Mouse (Mus musculus) gastrocnemius, postnatal 4 days (tissue): ENCODE results near the gene Cilp2. TPM values are rescaled to one million over a fixed set of nuclear protein-coding genes. Genes with fewer than 3 reads are reported as not detected.

Source experiments
- DNase-seq, 2 experiments: peaks; one replicate each; pipeline ENCODE4 v3.0.0; 2021 to 2022; ENCODE audit warnings: low spot score in 2 of 2, mixed read lengths in 2 of 2
- long read RNA-seq, 2 experiments: library from polyadenylated mRNA; stranded (forward); transcript quantifications; one replicate each; pipeline ENCODE4 v2.0.0; 2021
- total RNA-seq, 2 experiments: library from RNA; stranded (reverse); gene quantifications; 2 replicates each; pipeline ENCODE4 v1.2.3; 2021

Cilp2 gene
- 10 to 100 TPM in 1 of 2 experiments, 1 to 10 TPM in 1; 6.3 to 12.8 TPM for total RNA-seq
- long read RNA-seq, experiment 1, full-length matches to known transcripts, result 9 of 26 reads
- long read RNA-seq, experiment 1, partial matches to known transcripts, result 4 of 26 reads
- long read RNA-seq, experiment 1, other reads (novel, unspliced or antisense), result 13 of 26 reads
- long read RNA-seq, experiment 2, full-length matches to known transcripts, result 37 of 45 reads
- long read RNA-seq, experiment 2, partial matches to known transcripts, result 3 of 45 reads
- long read RNA-seq, experiment 2, other reads (novel, unspliced or antisense), result 5 of 45 reads

DNA sequence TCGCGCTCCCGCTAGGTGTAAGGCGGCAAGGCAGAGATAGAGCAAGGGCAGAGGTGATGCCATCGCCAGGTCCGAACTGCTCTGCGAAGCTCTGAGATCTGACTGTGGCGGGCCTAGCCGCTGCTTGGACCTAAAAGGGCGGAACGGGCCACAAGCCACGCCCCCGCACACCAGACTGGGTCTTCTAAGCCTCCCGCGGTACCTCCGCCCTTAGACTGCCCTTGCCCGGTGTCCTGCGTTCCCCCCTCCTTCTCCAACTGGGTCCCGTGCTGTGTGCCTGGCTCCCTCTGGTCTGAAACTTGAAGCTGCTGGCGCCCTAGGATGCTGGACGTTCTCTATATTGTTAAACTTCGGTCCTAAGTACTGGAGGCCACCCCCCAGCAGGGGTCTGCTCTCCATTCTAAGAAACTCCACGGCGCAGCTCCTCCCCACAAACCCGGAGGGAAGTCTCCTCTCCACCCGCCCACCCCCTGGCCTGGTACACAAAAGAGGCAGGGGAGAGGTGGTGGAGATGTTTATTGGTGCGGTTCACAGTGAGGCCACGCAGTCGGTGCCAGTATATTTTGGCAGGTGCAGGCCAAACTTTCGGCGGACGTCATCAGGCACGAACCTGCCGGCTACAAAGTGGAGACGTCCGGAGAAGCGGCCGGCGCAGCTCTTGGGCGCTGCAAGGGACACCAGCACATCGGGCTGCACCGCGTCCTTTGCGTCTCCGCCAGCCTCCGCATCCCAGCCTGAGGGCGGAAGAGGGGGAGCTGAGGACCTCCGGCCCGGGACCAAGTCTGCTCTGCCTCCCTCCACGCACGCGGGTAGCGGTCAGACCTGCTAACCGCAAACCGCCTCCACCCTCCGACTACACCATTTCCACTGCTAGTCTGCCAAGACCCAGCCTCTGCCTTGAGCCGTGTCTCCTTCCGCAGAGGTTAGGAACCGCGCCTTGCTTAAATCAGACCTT, at the start of gene Cilp2:
TSS of gene Cilp2 (minus strand) at position 399 of the 955 bp plus-strand sequence.
- DNase-seq, result peak in 1 of 2 experiments; percentile 54

DNA sequence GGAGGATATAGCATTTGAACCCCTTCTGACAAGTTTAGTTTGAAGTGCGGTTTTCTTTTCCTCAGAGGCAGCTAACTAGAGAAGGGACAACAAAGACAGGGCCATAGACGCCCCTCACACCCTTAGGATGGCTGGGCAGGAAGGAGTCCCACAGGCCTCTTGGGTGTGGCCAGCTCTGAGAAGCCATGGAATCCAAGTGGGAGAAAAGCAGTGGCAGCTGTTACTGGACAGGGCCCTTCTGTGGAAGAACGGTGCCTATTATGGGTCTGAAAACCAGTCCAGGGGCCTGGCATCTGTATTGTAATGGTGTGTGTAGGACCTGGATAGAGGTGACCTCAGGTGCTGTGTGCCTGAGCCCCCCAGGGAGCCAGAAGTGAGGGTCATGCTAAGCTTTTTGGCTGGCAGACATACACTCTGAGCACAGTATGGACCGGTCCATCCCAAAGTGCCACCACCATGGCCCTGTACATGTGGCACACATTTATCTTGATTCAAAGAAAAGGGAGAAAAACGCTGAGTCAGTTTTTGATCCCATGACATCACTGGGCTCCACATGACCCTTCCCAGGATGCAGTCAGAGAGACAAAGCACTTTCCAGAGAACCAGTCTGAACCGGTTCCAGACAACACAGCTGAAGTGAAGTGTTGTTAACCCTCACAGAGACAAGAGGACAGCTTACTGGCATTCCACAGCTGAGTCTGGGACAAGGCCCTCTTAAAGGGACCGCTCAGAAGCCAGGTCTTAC, 48.7 kb upstream of the Cilp2 start:
- DNase-seq, result peak in 1 of 2 experiments; percentile 56

DNA sequence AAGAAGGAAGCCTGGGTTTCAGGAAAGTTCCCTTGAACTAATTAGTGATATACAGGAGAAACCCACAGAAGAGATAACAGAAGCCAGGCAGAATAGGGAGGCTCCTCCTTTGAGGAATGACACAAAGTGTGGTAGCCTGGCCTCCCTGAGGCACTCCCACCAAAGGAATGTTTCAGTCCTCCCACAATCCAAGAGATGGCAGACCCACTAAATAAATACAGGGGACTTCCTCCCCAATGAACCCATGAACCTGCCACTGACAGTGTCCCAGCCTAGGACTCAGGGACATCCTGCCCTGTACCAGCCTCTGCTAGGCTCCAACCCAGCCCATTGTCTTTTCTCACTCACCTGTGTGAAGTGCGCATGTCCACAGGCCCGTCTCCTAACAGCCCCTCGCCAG, 47.9 kb upstream of the Cilp2 start:
- no peak for DNase-seq

DNA sequence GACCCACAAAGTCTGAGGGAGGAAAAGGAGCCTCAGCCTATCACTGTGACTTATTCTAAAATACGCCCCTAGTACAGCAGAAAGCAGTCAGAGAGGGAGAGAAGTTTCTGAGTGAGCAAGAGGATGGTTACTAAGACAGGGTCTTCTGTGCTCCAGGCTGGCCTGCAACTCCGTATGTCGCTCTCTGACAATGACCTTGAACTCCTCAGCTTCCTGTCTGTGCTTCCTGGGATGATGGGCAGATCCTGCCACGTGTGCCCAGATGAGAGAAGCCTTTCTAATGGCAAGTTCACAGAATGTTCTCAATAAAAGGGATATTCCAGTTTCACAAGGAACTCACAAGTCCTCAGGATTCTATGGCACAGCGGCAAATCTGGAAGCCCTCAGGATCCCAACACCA, 47.1 kb upstream of the Cilp2 start:
- no peak for DNase-seq

DNA sequence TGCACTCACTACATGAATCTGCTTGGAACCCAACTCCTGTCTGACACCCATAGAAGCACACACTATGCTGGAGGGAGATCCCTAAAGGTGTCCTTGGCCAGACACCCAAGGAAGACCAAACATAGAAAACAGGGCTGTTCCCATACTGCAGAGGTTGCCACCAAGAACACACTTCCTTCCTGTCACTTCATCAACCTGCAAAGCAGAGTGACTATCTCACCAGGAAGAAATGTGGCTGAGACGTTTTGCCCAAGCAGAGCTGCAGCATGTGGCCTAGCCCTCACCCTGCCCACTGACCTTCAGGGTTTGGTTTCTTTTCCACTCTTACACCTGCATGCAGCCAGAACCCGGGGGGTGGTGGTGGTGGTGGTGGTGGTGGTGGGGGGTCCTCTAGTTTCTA, 46.3 kb upstream of the Cilp2 start:
- DNase-seq, result no peak

DNA sequence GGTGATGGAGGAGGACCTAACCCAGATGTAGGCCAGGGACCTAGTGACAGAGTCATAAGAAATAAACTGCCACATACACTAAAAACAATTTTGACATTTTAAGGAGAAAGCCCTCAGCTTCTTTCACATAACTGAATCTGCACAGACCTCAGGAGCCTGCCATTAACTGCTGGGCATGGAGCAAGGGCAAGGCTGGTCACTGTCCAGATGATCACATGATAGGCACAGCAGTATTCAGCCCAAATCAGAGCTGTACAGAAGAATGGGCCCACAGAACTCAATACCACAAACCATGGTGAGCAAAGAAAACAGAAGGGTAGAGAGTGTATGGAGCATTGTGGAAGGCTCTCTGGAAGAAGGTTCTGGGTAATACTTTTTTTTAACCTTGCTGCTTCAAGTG, 39.4 kb upstream of the Cilp2 start:
- DNase-seq, result no peak

DNA sequence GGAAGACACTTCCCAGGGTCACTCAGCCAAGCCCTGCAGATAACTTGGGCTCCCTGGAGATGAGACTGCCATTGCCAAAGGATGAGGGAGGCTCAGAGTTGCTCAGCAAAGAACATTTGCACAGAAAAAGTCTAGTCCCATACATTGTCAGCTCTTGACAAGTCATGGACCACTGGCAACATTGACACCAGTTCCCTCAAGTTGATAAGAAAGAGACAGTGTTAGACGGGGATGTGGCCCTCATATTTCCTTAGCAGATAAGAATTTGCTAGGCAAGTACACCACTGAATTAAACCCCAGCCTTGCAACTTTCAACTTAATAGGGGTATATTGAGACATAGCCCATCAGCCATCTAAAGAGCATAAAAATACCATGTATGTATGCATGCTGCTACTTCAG, 36.5 kb upstream of the Cilp2 start:
- no peak for DNase-seq

DNA sequence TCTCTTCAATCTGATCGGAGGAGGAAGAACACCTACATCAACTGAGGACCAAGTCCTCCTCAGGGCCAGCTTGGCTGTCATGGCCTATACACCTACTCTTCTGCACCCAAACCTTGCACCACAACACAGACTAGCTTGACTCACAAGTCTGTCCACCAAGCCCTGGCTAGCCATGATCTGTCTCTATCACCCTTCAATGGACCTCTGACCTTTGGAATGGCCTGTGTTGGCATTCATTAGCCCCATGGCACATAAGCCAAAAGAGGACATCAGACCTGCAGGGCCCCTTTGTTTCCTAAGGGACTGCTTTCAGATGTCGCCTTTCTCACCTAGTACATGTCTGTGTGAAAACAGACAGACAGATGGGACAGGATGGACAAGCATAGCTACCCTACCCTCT, 33.7 kb upstream of the Cilp2 start:
- DNase-seq, result no peak

DNA sequence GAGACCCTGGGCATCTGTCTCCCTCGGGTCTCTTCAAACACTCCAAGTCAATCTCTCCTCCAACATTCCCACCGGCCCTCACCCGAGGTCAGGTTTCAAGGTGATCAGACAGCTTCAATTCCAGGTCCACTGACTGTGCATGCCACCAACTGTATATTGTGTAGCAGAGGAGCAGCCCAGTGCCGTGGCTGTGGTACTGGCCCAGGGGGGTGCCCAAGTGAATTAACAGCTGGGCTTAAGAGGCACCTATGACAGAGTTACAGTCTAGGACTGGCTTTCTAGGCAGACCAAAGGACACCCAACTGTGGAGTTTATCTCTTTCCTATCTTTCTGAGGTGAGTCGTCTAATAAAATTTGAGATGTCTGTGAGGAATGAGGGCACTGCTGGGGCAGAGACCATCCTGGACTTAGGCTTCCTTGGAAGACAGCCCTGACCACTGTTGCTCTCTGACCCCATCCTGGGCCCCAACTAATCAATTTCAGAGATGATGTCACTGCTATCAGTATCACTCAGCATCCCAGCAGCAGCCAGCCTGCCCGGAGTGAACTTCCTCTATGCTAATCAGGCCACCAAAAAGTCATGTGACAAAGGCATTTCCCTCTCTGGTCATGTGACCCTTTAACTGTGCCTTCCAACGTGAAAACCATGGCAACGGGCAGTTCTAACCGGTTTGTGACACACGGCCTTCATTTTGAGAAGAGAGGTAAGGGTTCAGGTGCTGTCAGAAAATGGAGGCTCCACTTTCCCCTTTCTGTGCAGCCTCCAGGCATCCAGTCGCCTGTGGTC, 32.6 kb upstream of the Cilp2 start:
- peak in 1 of 2 experiments; percentile 41 for DNase-seq

DNA sequence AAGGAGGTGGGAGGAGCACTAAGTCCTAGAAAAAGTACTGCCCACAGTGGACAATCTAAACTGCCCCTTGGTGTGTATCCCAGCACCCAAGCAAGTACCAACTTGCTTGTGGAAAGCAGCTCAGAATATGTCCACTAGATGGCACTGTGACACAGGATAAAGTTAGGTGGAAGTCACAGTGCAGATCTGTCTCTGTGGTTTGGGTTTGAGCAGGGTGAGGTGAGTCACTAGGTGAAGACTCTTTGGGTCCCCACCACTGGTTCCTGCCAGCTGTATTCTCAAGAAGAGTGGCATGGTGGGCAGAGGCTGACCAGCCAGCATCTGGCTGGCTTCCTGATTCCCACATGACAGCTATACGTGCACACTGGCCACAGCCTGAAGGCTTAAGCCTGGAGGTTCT, 31.5 kb upstream of the Cilp2 start:
- peak; percentile 41 to 66 for DNase-seq

DNA sequence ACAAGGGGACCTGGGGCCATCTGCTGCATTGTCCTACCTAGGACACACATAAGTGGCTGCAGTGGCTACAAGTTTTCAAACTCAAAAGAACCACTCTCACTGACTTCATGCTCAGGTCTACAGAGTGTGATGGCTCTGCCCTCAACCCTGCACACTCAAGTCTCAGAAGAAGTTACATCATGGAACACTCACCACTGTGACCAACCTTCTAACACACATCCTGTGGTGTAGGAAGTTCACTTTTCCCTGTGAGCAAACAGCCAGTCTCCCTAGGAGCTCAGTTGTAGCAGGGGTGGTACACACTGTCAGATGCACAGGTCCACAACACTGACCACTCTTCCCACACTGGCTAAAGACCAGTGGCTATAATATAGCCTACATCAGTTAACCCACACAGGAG, 31.0 kb upstream of the Cilp2 start:
- no peak for DNase-seq

DNA sequence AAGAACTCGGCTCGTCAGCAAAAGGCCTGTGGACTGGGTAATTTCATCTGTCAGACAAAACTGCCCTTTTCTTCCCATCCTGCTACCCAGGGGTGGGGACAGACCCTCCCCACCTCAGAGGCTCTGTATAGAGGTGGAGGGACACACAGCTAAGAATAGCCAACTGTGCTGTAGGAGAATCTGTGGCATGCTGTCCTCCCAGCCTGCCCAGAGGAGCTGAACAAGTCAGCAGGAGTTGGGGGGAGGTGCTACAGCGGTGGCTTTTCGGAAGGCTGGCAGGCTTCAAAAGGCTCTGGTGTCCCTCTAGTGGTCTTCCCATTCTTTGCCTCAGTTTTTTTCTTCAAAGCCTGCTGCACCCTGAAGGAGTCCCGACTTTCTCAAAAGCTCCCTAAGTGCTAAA, 28.3 kb upstream of the Cilp2 start:
- DNase-seq, result no peak

DNA sequence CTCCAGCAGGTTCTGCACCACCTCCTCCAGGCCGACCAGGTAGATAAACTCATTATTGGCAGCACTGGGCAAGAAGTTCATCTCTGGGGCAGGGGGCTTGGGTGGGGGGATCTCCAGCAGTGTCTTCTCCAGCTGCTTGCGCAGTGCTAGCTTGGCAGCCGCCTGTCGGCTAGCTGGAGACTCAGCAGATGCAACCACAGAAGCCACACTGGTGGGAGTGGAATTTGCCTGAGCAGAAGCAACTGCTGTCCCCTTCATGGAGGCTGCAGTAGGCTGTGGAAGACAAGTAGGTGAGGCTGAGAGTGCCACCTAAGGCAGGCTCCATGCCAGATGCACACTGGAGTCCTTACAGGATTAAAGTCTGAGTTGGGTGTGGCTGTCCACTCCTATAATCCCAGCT, 27.0 kb upstream of the Cilp2 start:
- no peak for DNase-seq

DNA sequence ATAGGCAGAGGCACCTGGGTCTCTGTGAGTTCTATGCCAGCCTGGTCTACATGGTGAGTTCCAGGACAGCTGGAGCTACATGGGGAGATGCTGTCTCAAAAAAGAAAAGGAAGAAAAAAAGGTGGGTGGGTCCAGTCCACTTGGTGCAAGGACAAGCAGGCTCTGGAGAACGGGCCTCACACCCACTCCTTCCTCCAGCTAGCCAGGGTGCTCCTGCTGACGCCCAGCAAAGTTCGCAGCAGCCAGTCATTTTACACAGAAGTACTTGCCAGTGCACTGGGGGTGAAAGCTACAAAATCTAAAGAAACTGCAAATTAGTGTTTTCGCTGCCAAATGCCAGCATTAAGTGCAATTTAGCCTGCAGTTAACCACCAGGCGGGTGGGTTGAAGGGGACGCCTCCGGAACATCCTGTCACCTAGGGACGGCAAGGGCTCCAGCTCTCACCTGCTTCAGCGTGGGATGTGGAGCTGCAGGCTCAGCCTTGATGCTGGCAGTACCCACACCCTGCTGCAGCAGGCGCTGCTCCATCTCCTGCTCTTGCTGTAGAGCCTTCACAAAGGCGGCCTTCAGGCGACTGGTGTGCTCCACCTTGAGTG, 25.1 kb upstream of the Cilp2 start:
- DNase-seq, result no peak

DNA sequence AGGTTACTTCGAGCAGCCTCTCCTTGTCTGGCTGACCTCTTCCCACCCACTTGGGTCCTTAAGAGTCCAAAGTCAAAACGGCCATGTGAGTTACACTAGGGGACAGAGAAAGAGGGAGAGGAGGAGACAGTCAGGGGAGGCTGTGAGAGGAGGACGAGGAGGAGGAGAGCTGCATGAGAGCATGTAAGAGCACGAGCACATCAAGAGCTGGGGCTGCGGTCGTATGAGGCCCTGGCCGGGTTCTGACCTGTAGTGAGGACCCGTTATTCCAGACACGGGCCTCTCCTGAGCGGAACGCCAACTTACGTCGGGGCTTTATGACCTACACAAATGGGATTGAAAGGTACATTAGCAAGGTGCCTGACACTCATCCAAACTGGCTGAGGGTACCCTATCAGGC, 24.4 kb upstream of the Cilp2 start:
- no peak for DNase-seq

DNA sequence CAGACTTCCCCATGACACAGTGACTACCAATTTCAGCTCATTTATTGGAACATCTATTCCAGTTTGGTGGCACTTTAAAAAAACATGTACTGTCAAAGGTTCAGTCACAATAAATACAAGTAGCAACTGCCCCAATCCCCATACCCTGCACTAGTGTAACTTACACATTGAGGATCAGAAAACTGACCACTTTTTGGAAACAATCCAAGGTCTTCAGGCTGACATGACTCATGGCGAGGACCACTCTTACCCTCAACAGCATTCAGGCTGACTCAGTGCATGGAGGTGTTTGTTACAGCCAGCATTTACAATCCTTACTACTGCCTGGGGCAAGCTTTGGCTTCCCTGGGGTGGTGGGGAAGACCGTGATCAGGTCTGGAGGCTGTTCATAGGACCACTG, 19.6 kb upstream of the Cilp2 start:
- DNase-seq, result no peak

DNA sequence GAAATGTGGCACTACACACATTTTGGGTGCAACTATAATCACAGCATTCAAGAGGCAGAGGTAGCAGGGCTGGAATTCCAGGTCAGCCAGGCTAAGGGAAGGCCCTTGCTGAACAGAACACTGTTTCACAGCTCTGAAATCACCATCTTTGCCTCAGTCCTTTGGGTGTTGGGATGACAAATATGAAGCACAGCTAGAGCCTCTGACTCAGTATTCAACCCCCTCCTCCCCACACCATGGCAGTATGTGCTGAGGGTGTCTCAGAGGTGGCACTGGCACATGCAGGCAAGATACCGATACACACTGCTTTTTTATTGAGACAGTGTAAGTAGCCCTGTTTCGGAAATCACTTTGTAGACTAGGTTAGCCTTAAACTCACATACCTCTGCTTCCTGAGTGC, 18.8 kb upstream of the Cilp2 start:
- no peak for DNase-seq

DNA sequence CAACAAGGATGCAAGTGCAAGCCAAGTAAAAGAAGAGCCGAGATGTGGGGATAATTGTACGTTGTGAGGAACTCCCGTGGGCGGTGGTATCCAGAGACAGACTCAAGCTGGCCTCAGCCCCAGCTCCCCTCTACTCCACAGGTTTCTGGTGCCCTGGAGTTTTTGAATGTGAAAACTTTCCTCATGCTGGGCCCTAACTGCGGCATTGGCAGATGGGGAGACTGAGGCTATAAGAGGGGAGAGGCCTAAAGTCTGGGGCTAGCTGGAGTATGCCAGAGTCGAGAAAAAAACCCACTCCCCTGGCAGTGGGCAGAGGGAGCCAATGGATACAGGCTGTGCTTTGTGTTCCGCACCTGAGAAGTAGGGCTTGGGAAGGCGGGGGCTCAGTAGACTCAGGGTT, 16.6 kb upstream of the Cilp2 start:
- no peak for DNase-seq

DNA sequence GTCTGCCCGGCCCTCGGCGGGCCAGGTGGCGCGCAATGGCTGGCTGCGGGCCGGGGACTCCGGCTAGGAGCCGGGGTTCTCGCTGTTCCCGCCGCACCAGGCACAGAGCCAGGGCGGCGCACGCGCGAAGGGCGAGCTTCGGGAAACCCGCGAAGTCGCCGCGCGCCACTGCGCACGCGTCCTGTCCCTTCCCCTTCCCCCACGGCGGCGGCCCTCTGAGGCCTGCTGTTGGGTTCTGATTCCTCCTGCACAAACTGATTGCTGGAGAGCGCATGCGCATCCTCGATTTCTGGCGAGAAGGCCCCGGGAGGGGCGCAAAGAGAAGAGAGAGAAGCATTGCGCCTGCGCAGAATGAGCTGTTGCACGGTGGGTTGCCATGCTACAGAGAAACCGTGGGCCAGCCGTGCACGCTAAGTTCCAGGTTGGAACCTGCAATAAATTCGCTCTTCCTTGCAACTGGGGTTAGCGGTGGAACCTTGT, 15.6 kb upstream of the Cilp2 start:
- peak; percentile 99 for DNase-seq
